Mouse (Mus musculus) CH12.LX (cell line): ENCODE measurements around the gene Olfr59. TPM values are rescaled to one million over a fixed set of nuclear protein-coding genes. Genes with fewer than 3 reads are reported as not detected.

Experiments used
- DNase-seq: peaks from one replicate; pipeline ENCODE4 v3.0.0-alpha.2; 2013; ENCODE audit errors: extremely low read depth
- H3K27ac ChIP-seq: 2 replicates; pipeline ENCODE4 v1.5.1; 2012; ENCODE audit warnings: low read depth, mild to moderate bottlenecking, control low read depth, moderate library complexity; ENCODE audit not compliant: insufficient read depth
- H3K27me3 ChIP-seq: replicated peaks from 2 replicates; pipeline ENCODE3; 2012; ENCODE audit warnings: inconsistent platforms
- H3K36me3 ChIP-seq, 2 experiments: replicated peaks in 1 of 2; 2 replicates each; pipeline versions ENCODE3 to v1.6.1; 2012; ENCODE audit warnings: inconsistent platforms in 1 of 2, low read length in 1 of 2, mild to moderate bottlenecking in 1 of 2, mixed read lengths in 1 of 2, moderate library complexity in 1 of 2; ENCODE audit not compliant: control insufficient read depth in 1 of 2, insufficient read depth in 1 of 2
- H3K4me1 ChIP-seq, 2 experiments: 2 replicates each; pipeline ENCODE4 v1.6.1; 2012; ENCODE audit warnings: inconsistent platforms in 1 of 2, moderate library complexity in 1 of 2; ENCODE audit not compliant: insufficient read depth in 2 of 2, control insufficient read depth in 1 of 2
- H3K4me2 ChIP-seq: 2 replicates; pipeline ENCODE4 v1.6.1; 2012; ENCODE audit warnings: low read depth, mild to moderate bottlenecking, control low read depth; ENCODE audit not compliant: poor library complexity, insufficient read depth, severe bottlenecking
- H3K4me3 ChIP-seq, 3 experiments: fragments of 150-350 bp in 1 of 3; sonication (generic) in 1 of 3; replicated peaks in 1 of 3; 2 replicates each; pipeline versions ENCODE3 to v1.5.1; 2011 to 2012; ENCODE audit warnings: low read depth in 2 of 3, low read length in 2 of 3, mild to moderate bottlenecking in 2 of 3, moderate library complexity in 2 of 3, control low read depth in 1 of 3, improper control_type of control experiment in 1 of 3, inconsistent platforms in 1 of 3, mixed read lengths in 1 of 3; ENCODE audit not compliant: poor library complexity in 1 of 3
- H3K79me2 ChIP-seq: replicated peaks from 2 replicates; pipeline ENCODE4 v1.6.1; 2012; ENCODE audit warnings: mild to moderate bottlenecking, moderate library complexity; ENCODE audit not compliant: control insufficient read depth, poor library complexity, insufficient read depth, severe bottlenecking; ENCODE audit errors: extremely low read depth
- H3K9ac ChIP-seq: 2 replicates; pipeline ENCODE4 v1.6.1; 2012; ENCODE audit warnings: low read depth, mild to moderate bottlenecking, control low read depth, moderate library complexity; ENCODE audit not compliant: insufficient read depth
- H3K9me3 ChIP-seq: replicated peaks from 2 replicates; pipeline ENCODE3; 2012; ENCODE audit warnings: low read length, inconsistent platforms, mixed read lengths
- CHD1 ChIP-seq: IDR thresholded peaks from 2 replicates; pipeline ENCODE4 v1.6.1; 2012; ENCODE audit warnings: low read depth, low read length, improper control_type of control experiment, inconsistent platforms
- CHD2 ChIP-seq: IDR thresholded peaks from 2 replicates; pipeline ENCODE4 v1.6.1; 2011; ENCODE audit warnings: low read length, improper control_type of control experiment
- CTCF ChIP-seq, 2 experiments: IDR thresholded peaks in 1 of 2; conservative IDR thresholded peaks in 1 of 2; 2 replicates each; pipeline ENCODE4 v1.5.1; 2011 to 2012; ENCODE audit warnings: low read depth in 2 of 2, low read length in 2 of 2, improper control_type of control experiment in 1 of 2, inconsistent platforms in 1 of 2, mild to moderate bottlenecking in 1 of 2, moderate library complexity in 1 of 2
- EP300 ChIP-seq: IDR thresholded peaks from 2 replicates; pipeline ENCODE4 v1.6.1; 2011; ENCODE audit warnings: low read length, improper control_type of control experiment
- JUND ChIP-seq: conservative IDR thresholded peaks from 2 replicates; pipeline ENCODE4 v1.6.1; 2011; ENCODE audit warnings: low read depth, low read length, improper control_type of control experiment
- KAT2A ChIP-seq: IDR thresholded peaks from 2 replicates; pipeline ENCODE4 v1.6.1; 2012; ENCODE audit warnings: low read length, improper control_type of control experiment, inconsistent platforms; ENCODE audit not compliant: insufficient replicate concordance
- MAZ ChIP-seq: IDR thresholded peaks from 2 replicates; pipeline ENCODE4 v1.6.1; 2012; ENCODE audit warnings: low read depth, mild to moderate bottlenecking, inconsistent platforms, low read length, improper control_type of control experiment, moderate library complexity
- MEF2A ChIP-seq: IDR thresholded peaks from 2 replicates; pipeline ENCODE4 v1.6.1; 2014; ENCODE audit warnings: low read depth, mild to moderate bottlenecking, inconsistent platforms, low read length, improper control_type of control experiment, borderline replicate concordance
- MXI1 ChIP-seq: IDR thresholded peaks from 2 replicates; pipeline ENCODE4 v1.6.1; 2011; ENCODE audit warnings: mild to moderate bottlenecking, low read depth, low read length, improper control_type of control experiment
- MYC ChIP-seq: IDR thresholded peaks from 2 replicates; pipeline ENCODE4 v1.6.1; 2011; ENCODE audit warnings: low read depth, mild to moderate bottlenecking, improper control_type of control experiment, low read length
- NELFE ChIP-seq: IDR thresholded peaks from 2 replicates; pipeline ENCODE4 v1.6.1; 2011; ENCODE audit warnings: low read depth, low read length, improper control_type of control experiment
- NRF1 ChIP-seq: IDR thresholded peaks from 2 replicates; pipeline ENCODE4 v1.6.1; 2014; ENCODE audit warnings: low read depth, mild to moderate bottlenecking, inconsistent platforms, low read length, improper control_type of control experiment, moderate library complexity
- POLR2A ChIP-seq: IDR thresholded peaks from 2 replicates; pipeline ENCODE4 v1.6.1; 2011; ENCODE audit warnings: low read depth, mild to moderate bottlenecking, improper control_type of control experiment, low read length
- POLR2AphosphoS2 ChIP-seq: IDR thresholded peaks from 2 replicates; pipeline ENCODE4 v1.6.1; 2011; ENCODE audit warnings: low read depth, low read length, improper control_type of control experiment
- RAD21 ChIP-seq: IDR thresholded peaks from 2 replicates; pipeline ENCODE4 v1.6.1; 2011; ENCODE audit warnings: low read depth, mild to moderate bottlenecking, low read length, improper control_type of control experiment, moderate library complexity
- SIN3A ChIP-seq: IDR thresholded peaks from 2 replicates; pipeline ENCODE4 v1.6.1; 2012; ENCODE audit warnings: low read length, improper control_type of control experiment, inconsistent platforms
- TBP ChIP-seq: conservative IDR thresholded peaks from 2 replicates; pipeline ENCODE4 v1.6.1; 2011; ENCODE audit warnings: low read depth, low read length, improper control_type of control experiment
- USF2 ChIP-seq: conservative IDR thresholded peaks from 2 replicates; pipeline ENCODE4 v1.6.1; 2011; ENCODE audit warnings: low read depth, low read length, improper control_type of control experiment
- ZC3H11A ChIP-seq: IDR thresholded peaks from 2 replicates; pipeline ENCODE4 v1.6.1; 2012; ENCODE audit warnings: low read depth, mild to moderate bottlenecking, inconsistent platforms, low read length, improper control_type of control experiment
- ZKSCAN1 ChIP-seq: IDR thresholded peaks from 2 replicates; pipeline ENCODE4 v1.6.1; 2012; ENCODE audit warnings: low read depth, inconsistent platforms, low read length, improper control_type of control experiment, borderline replicate concordance
- ZMIZ1 ChIP-seq: IDR thresholded peaks from 2 replicates; pipeline ENCODE4 v1.6.1; 2012; ENCODE audit warnings: low read depth, mild to moderate bottlenecking, inconsistent platforms, low read length, improper control_type of control experiment
- ZNF384 ChIP-seq: IDR thresholded peaks from 2 replicates; pipeline ENCODE4 v1.6.1; 2012; ENCODE audit warnings: low read depth, low read length, improper control_type of control experiment, inconsistent platforms
- dilution Hi-C: fragments of 300-500 bp; cut with MboI; formaldehyde crosslinking; loops from 2 replicates; pipeline ENCODE4 v1.14.3; 2020; ENCODE audit warnings: low sequenced_read_pairs; ENCODE audit not compliant: extremely low pct_unique_long_range_greater_than_20kb, extremely low pct_ligation_motif_present
- in situ Hi-C: fragments of 300-500 bp; cut with MboI; formaldehyde crosslinking; loops from 3 replicates; pipeline ENCODE4 v1.14.3; 2019; ENCODE audit warnings: low sequenced_read_pairs, low pct_ligation_motif_present, low pct_unique_long_range_greater_than_20kb, mixed read lengths
- polyA plus RNA-seq: library from polyadenylated mRNA; unstranded; fragments of >175 nt; gene quantifications from 2 replicates; pipeline ENCODE4 v1.2.1, GENCODE M21; 2012; ENCODE audit warnings: low read depth; ENCODE audit not compliant: insufficient read length
- total RNA-seq, 2 experiments: library from RNA; depleted of rRNA; stranded (reverse); fragments of 300-350 nt in 1 of 2; fragments of >200 nt in 1 of 2; gene quantifications; 2 replicates each; pipeline ENCODE4 v1.2.3; 2012 to 2014

Gene Olfr59
- total and polyA plus RNA-seq, 3 experiments: not detected

DNA sequence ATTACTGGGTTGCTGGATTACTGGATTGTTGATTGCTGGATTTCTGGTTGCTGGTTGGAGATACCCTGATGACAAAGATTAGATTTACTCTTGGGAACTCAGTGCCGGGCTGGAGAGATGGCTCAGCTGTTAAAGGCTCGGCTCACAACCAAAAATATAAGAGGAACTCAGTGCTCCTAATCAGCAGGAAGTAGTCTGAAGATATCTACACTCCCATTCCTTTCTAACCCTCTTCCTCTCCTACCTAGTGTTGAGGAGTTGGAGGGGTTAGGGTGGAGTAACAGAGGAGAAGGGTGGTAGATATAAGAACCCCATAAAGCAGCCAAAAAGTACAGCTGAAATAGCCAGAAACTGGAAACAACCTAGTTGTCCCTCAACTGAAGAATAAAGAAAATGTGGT is 42.5 kb downstream of the Olfr59 start:
- Histone ChIP-seq H3K36me3 (no peaks in the 10 kb centered on the region), H3K9ac (no peak overlapping the region)
- dilution Hi-C loops (no loop called here), in situ Hi-C loops (no loop called here)
- TF ChIP-seq USF2 (no peak), POLR2A (no peak), MEF2A (no peak), NRF1 (no peak), ZNF384 (no peak), JUND (no peak), EP300 (no peak)
- TF ChIP-seq, all 38 proteins: peak for 0
- Histone ChIP-seq H3K4me3 (no peak overlapping the region), H3K4me2 (no peak overlapping the region), H3K27ac (no peak overlapping the region), H3K27me3 (peaks cover 83% of the 10 kb centered on the region), H3K4me1 (no peaks in the 10 kb centered on the region), H3K9me3 (no peaks in the 10 kb centered on the region), H3K79me2 (no peaks in the 10 kb centered on the region)
- no peak for DNase-seq

DNA sequence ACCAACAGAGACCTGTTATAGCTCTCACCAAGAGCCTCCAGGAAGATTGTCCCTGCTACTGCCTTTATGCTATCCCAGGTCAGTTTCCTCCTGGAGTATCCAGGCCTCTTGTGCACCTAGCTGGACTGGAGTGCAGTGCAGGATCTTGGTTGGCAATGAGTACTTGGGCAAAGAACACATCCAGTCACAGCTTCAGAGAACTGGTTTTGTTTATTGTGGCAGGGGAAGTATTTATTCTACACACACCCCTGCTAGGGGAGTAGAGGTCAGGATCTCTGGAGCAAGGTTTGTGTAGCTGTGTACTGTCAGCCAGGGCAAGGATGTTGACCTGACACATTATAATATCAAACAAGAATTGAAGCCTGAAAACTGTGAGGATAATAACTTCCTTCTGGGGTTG is 45.2 kb downstream of the Olfr59 start:
- Histone ChIP-seq H3K4me2 (no peak overlapping the region), H3K27me3 (peaks cover 84% of the 10 kb centered on the region), H3K36me3 (no peaks in the 10 kb centered on the region), H3K4me1 (no peaks in the 10 kb centered on the region), H3K4me3 (no peak overlapping the region), H3K9me3 (no peaks in the 10 kb centered on the region), H3K27ac (no peak overlapping the region), H3K79me2 (no peaks in the 10 kb centered on the region), H3K9ac (no peak overlapping the region)
- dilution Hi-C loops (no loop called here), in situ Hi-C loops (no loop called here)
- DNase-seq: no peak
- TF ChIP-seq USF2 (no peak), ZMIZ1 (no peak), EP300 (no peak), CHD1 (no peak), POLR2A (no peak), MYC (no peak), MXI1 (no peak), ZKSCAN1 (no peak), NELFE (no peak)

DNA sequence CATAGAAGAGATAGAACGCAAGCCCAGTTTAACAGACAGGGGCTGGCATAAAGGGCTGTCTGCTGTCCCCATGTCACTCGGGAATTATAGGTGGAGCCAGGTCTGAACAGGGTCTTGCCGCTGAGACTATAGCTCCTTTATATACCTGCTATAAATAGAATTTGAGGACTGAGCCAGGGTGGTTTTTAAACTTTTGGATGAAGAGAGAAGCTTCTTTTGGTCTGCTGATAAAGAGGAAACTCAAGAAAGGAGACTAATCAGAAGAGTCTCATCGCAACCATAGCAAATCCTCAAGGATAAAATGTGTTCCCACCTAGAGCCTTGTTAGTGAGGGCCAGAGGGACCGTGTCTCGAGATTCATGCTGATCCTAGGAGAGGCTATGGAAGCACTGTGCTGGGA is 54.4 kb downstream of the Olfr59 start, which contains the start of gene Olfr410:
TSS of gene Olfr410 (minus strand) at position 101 of the 400 bp plus-strand sequence.
- no peak within 1 kb of the TSS for H3K9ac ChIP-seq
- H3K4me1 ChIP-seq: no peaks in the 10 kb centered on the region
- in situ Hi-C loops (no loop called here), dilution Hi-C loops (no loop called here)
- H3K27me3 ChIP-seq: peaks cover 71% of the 10 kb centered on the region
- no peak for DNase-seq
- H3K9me3 ChIP-seq: peaks cover 4% of the 10 kb centered on the region
- no peak within 1 kb of the TSS for H3K27ac ChIP-seq
- H3K4me3 ChIP-seq: no peak within 1 kb of the TSS
- no peak for TF ChIP-seq TBP
- no peak for TF ChIP-seq POLR2AphosphoS2
- no peak for TF ChIP-seq RAD21
- TF ChIP-seq SIN3A: no peak
- no peak for TF ChIP-seq CHD2
- no peak for TF ChIP-seq MXI1
- TF ChIP-seq KAT2A: no peak
- no peak for TF ChIP-seq MYC
- TF ChIP-seq ZC3H11A: no peak
- no peak for TF ChIP-seq ZMIZ1
- TF ChIP-seq ZNF384: no peak
- no peak for TF ChIP-seq CHD1
- no peak for TF ChIP-seq CTCF (conservative IDR thresholded peaks at IDR 0.05 in 1 of 2, IDR thresholded peaks at IDR 0.05 in 1 of 2; ENCODE audit: low read depth in 2 of 2, low read length in 2 of 2)
- TF ChIP-seq MAZ: no peak
- TF ChIP-seq EP300: no peak
- no peak for TF ChIP-seq ZKSCAN1
- no peak for TF ChIP-seq USF2
- H3K79me2 ChIP-seq: no peaks in the 10 kb centered on the region
- no peaks in the 10 kb centered on the region for H3K36me3 ChIP-seq
- no peak within 1 kb of the TSS for H3K4me2 ChIP-seq
